Mouse (Mus musculus) small intestine, adult 2 months (tissue): ENCODE data around the gene Cep72.

ENCODE experiments used
- CTCF ChIP-seq: fragments of 200-500 bp; IDR thresholded peaks from 2 replicates; pipeline ENCODE4 v1.5.1; 2012; ENCODE audit warnings: low read depth, mild to moderate bottlenecking, control low read depth, inconsistent platforms, low read length, moderate library complexity, mixed read lengths; ENCODE audit not compliant: insufficient replicate concordance, insufficient read length; ENCODE audit errors: extremely low read depth
- POLR2A ChIP-seq: fragments of 200-500 bp; IDR thresholded peaks from 2 replicates; pipeline ENCODE4 v1.6.1; 2012; ENCODE audit warnings: low read depth, mild to moderate bottlenecking, control low read depth, inconsistent platforms, low read length, moderate library complexity

DNA sequence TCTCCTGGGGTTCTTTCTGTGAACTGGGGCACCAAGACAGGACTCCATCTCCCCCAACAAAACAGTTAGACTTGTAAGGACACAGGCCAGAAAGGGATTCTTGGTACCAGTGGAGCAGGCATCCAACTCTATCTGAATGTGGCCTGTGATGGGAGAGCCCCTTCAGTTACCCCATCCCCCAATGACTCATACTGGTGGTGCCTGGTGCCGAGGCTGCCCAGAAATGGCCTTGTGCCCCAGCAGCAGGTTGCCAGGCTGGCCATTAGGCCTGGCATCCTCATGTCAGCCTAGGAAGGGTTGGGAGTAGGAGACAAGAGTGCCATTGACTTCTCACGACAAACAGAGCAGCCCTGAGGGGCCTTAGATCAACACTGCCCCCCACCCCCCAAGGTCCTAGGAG is 34.0 kb downstream of the Cep72 start:
- TF ChIP-seq CTCF (no peak), POLR2A (no peak)
